Mouse (Mus musculus) gastrocnemius, postnatal 36 days (tissue): ENCODE data around the gene Trim9. TPM values are rescaled to one million over a fixed set of nuclear protein-coding genes. Genes with fewer than 3 reads are reported as not detected.

Experiments
- DNase-seq, 2 experiments: peaks; one replicate each; pipeline ENCODE4 v3.0.0; 2022
- intact Hi-C: fragments of 180-260 bp; cut with DNase I; formaldehyde crosslinking; loops from one replicate; pipeline ENCODE4 v1.15.1; 2025
- long read RNA-seq, 2 experiments: library from polyadenylated mRNA; stranded (forward); transcript quantifications; one replicate each; pipeline ENCODE4 v2.0.0; 2021
- total RNA-seq, 2 experiments: library from RNA; stranded (reverse); gene quantifications; 2 replicates each; pipeline ENCODE4 v1.2.3; 2021

Trim9 gene
- under 1 TPM in 1 of 2 experiments, not detected in 1; 0.10 TPM for total RNA-seq
- long read RNA-seq, experiment 1, partial matches to known transcripts: 0 of 1 reads
- long read RNA-seq, experiment 1, other reads (novel, unspliced or antisense): 1 of 1 reads
- long read RNA-seq, experiment 2: 0 reads

DNA sequence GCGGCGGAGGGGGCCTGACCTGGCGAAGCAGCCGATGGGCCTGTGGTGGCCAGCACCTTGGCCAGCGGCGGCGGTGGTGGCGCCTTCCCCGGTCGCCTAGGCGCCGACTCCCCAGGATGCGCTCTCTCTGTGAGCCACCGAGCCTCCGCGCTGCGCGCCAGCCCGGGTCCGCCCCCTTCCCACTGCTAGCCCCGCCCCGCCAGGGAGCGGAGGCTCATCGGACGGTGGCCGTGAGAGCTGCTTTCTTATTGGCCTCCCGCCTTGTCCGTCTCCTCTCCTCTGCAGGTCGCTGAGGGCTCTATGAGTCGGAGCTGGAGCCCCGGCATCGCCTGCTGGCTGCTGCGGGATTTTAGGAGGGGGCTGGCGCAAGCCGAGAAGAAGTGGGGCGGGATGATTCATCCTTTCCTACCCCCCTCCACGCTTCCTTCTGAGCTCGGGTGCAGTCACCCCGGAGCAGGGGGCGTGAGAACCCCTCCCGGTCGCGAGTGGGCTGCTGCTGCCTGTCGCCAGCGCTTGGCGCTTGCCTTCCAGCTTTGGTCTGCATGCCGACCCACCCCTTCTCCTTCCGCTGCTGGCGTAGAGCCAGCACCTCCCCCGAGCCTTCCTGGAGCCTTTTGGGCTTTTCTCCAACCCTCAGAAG, at the start of gene Trim9:
Gene Trim9 (minus strand): TSS at position 413 of the 640 bp plus-strand sequence.
- intact Hi-C loops: no loop called here

DNA sequence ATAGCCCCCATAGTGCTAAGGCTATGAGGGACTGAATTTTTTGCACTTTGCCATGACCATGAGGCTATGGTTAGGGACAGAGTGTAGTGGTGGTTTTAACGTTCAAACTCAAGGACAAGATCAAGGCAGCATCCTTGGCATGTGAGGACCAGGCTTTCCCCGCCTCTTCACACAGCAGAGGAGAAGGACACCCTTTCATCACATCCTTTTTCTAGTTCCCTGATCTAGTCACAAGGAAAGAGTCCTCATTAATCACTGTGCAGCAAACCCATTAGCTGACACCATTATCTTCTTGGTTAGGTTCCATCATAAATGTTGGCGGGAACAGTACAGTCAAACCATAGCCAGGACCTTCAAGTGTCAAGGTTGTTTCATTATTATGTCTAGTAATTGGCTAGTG, 47.6 kb upstream of the Trim9 start:
- no peak for DNase-seq
- intact Hi-C loops: no loop called here

More for the DNA sequence above, at the start of gene Trim9:
- DNase-seq: peak; percentile 77 to 84

DNA sequence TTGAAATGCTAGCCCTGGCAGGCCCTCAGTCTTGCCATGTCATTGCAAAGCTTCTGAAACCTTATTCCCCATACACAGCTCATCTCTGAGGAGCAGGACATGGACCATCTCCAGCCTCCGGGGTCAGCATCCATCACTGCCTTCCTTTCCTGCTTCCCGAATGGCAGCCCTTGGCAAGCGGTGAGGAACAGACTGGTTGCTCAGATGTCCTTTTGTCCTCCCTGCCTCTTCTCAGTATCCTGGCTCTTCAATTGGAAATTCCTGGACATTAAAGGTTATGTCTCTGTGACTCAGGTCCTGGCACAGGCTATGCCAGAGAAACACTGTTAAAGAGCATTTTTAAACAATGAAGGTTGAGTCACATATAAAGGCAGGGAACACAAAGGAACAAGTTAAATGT, 43.8 kb upstream of the Trim9 start:
- intact Hi-C loops: no loop called here
- no peak for DNase-seq

- intact Hi-C loops: no loop called here
- DNase-seq: no peak
These were observed 27.6 kb upstream of the Trim9 start for GRCm38 (mm10) chr12:70374976-70375375.

- intact Hi-C loops: no loop called here
- DNase-seq: no peak
These were observed 25.5 kb upstream of the Trim9 start for GRCm38 (mm10) chr12:70372874-70373273.

- intact Hi-C loops: no loop called here
These were observed 21.9 kb upstream of the Trim9 start for GRCm38 (mm10) chr12:70369348-70369747.

DNA sequence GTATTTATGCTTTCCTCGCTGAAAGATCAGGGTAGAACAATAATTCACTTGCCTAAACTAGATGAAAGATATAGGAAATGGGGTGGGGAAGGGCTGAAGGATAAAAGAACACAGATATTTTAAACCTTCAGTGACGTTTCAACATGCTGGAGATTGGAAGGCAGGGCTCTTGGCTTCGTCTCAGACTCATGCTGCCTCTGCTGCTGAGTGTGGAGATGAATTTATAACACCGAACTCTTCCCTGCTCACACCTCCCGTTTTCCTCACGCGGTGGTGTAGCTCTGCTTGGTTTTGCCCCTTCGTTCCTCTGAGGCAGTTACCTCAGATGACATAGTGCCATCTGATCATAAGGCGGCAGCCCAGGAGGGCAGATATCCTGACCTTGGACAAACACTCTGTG, 21.4 kb upstream of the Trim9 start:
- intact Hi-C loops: no loop called here

More at GRCm38 (mm10) chr12:70369348-70369747, 21.9 kb upstream of the Trim9 start:
- no peak for DNase-seq

DNA sequence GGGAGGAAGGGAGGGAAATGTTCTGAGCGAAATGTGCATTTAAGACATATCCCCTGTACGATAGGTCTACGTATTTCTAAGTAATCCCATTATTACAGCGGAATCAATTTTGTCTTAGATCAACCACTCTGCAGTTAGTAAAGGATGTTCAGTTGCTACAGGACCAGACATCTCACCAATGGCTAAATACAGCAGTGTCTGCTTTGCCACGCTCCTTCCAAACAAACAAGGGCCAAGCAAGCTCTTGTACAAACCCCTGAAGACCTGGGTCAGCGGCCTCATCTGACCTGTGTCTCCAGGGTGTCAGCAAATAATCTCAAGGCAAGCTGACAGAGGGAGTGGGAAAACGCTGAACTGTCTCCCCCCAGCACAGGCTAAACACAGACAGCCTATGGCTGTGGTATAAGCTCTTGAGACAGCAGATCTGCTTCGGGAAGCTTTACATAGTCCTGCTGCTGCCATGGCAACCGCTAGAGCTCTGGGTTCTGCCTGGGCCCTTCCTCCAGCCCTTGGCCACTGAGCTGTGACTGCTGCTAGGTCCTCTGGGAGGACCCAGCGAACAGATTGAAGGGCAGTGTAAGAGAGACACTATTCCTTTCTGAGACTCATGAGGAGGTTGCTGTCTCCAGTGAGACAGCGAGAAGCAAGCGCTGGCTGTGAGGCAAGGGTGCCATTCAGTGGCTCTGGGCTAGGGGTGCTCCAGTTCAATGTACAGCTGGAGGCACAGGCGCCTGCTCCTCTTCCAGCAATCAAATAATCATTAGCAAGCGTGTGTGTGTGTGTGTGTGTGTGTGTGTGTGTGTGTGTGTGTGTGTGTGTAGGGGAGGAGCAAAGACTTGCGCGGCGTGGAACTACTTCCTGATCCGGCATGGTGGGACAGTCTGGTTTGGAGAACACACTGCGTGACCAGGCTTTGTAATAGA, 20.2 kb upstream of the Trim9 start:
- peak in 1 of 2 experiments; percentile 14 for DNase-seq
- intact Hi-C loops: no loop called here

More for the DNA sequence above, 21.4 kb upstream of the Trim9 start:
- no peak for DNase-seq

- intact Hi-C loops: no loop called here
- no peak for DNase-seq
These were observed 15.6 kb upstream of the Trim9 start for GRCm38 (mm10) chr12:70363016-70363415.

- intact Hi-C loops: no loop called here
- DNase-seq: no peak
These were observed 12.9 kb upstream of the Trim9 start for GRCm38 (mm10) chr12:70360276-70360675.

DNA sequence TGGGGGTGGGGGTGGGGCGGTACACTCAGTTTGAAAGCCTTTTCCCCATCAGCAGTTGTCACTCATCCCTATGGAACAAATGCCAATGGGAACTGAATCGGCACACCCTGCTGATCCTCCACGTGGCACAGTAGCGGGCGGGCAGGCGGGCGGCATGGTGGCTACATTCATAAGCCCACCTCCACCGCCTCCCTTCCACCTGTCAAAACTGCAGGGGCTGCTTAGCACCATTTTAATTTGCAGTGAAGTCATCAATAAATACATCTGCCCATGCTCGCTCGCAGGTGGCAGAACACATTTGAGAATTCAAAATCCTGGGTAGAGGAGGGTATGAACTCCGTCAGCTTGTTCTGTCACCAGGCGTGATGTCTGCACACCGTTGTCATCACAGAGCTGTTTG, 12.0 kb upstream of the Trim9 start:
- intact Hi-C loops: no loop called here
- DNase-seq: no peak

DNA sequence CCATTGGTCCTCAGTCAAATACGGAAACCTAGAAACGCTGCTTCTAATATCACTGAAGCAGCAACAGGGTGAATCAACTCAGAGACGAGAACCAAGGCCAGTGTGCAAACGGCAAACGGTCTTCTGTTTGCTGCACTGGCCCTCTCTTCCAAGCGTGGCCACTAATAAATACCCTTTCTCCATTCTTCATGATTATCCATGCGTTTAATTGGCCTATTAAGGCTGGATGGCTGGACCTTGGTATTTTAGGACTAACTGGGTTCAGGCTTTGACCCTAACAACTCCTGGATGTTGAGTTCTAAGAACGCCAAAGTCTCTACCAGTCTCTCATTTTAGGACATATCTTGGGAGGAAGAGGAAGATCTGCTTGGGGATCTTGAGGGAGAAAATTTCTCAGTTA, 7.5 kb upstream of the Trim9 start:
- intact Hi-C loops: no loop called here

GRCm38 (mm10) chr12:70350490-70350889, 3.1 kb upstream of the Trim9 start:
- no peak for DNase-seq
- intact Hi-C loops: no loop called here

More for the DNA sequence above, 7.5 kb upstream of the Trim9 start:
- no peak for DNase-seq

GRCm38 (mm10) chr12:70349788-70350187, 2.4 kb upstream of the Trim9 start:
- intact Hi-C loops: no loop called here
- DNase-seq: no peak

DNA sequence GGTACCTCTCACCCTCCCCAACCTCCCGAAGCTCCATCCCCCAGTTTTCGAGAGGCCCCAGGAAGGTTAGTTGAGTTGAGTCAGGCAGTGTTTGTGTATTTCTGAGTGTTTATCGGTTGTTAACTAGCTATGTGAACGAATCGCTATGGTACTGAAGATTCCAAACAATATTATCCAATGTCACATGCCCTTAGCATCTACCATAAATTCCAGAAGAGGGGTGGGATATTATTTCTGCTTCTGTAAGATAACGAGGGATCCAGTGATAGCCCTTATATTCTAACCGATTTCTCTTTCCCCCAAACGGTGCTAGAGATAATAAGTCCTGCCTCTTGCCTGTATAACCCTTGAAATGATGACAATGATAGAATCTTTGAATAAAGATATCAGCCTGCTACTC, 612 bp upstream of the Trim9 start:
- DNase-seq: no peak
- intact Hi-C loops: no loop called here

GRCm38 (mm10) chr12:70346139-70347026, 1.0 kb downstream of the Trim9 start:
- intact Hi-C loops: no loop called here
- no peak for DNase-seq

DNA sequence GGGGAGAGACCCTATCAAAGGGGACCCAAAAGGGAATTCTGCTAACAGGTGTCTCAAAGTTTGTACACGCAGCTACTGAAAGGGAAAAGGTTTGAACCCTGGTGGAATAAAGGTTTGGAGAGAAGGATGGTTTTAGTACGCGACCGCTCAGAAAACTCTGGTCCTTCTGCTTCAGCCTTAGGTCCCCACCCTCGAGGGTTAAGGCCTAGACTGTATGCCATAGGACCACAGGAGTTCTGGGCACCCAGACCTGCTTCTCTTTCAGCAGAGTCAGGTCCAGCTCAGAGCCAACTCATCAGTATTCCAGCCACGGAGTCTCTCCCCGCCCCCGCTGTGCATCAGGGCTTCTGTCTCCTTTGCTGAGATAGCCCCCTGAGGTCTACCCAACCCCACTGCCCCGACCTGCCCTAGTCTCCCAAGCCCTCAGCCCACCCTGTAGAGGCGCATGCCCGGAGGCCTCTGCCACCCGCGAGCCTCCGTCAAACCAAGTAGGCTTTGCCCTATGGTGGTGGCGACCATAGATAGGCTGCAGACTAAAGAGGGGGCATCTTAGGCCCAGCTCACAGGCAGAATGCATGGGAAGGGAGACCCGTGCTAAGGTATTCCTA, 1.8 kb downstream of the Trim9 start:
- no peak for DNase-seq

GRCm38 (mm10) chr12:70335176-70335575, 12.2 kb downstream of the Trim9 start:
- intact Hi-C loops: no loop called here
- DNase-seq: no peak

More for the DNA sequence above, 1.8 kb downstream of the Trim9 start:
- intact Hi-C loops: no loop called here

- intact Hi-C loops: no loop called here
- no peak for DNase-seq
These were observed 14.1 kb downstream of the Trim9 start for GRCm38 (mm10) chr12:70333253-70333805.

DNA sequence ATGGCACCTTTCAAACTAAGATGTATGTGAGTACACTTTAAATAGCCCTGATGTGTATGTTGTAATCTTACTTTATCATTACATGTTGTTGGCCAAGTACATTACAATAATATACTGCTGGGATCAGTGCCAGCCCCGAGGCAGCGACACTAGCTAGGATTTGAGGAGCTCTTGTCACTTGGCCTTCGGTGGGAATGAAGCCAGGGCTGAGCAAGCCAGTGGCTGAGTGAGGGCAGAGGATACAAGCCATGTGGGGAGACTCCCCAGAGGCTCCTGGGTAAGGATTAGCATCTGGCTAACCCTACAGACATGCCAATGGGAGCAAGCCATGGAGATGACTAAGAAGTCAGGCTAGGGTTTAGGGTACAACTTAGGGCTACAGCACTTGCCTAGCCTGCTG, 18.4 kb downstream of the Trim9 start:
- intact Hi-C loops: no loop called here
- DNase-seq: no peak
